Mouse (Mus musculus): ENCODE data around the gene Dclre1b.

Gene Dclre1b

GRCm38 (mm10) chr3:103809799-103810150, 531 bp upstream of the Dclre1b start:
- no peak for DNase-seq

GRCm38 (mm10) chr3:103805671-103806070, 3.6 kb downstream of the Dclre1b start:
- peak; percentile 42 for DNase-seq

- DNase-seq, result peak; percentile 94
These were observed 6.4 kb downstream of the Dclre1b start for GRCm38 (mm10) chr3:103802861-103803260.

- DNase-seq, result peak; percentile 100
These were observed 7.4 kb downstream of the Dclre1b start for GRCm38 (mm10) chr3:103801631-103802531.

- DNase-seq, result peak; percentile 78
These were observed 9.7 kb downstream of the Dclre1b start for GRCm38 (mm10) chr3:103799507-103799906.

GRCm38 (mm10) chr3:103796389-103796788, 12.9 kb downstream of the Dclre1b start:
- DNase-seq, result peak; percentile 18

- peak; percentile 96 for DNase-seq
These were observed 16.7 kb downstream of the Dclre1b start for GRCm38 (mm10) chr3:103792566-103792965.

GRCm38 (mm10) chr3:103792111-103792406, 17.2 kb downstream of the Dclre1b start:
- peak; percentile 86 for DNase-seq

- DNase-seq, result peak; percentile 100
These were observed 17.8 kb downstream of the Dclre1b start, which contains the start of gene Hipk1 for GRCm38 (mm10) chr3:103791230-103792110. TSS of gene Hipk1 (minus strand) at chr3:103791563.

GRCm38 (mm10) chr3:103790346-103791145, 18.7 kb downstream of the Dclre1b start:
- DNase-seq, result peak; percentile 94

- DNase-seq, result peak; percentile 97
These were observed 19.3 kb downstream of the Dclre1b start for GRCm38 (mm10) chr3:103789891-103790345.

GRCm38 (mm10) chr3:103789096-103789495, 20.1 kb downstream of the Dclre1b start:
- DNase-seq, result no peak

GRCm38 (mm10) chr3:103787225-103787624, 22.0 kb downstream of the Dclre1b start:
- DNase-seq, result peak; percentile 89

- DNase-seq, result peak; percentile 43
These were observed 26.2 kb downstream of the Dclre1b start for GRCm38 (mm10) chr3:103782844-103783609.

- DNase-seq, result peak; percentile 66
These were observed 28.5 kb downstream of the Dclre1b start for GRCm38 (mm10) chr3:103780777-103781176.

- peak; percentile 68 for DNase-seq
These were observed 29.0 kb downstream of the Dclre1b start for GRCm38 (mm10) chr3:103780271-103780670.

- peak; percentile 58 for DNase-seq
These were observed 30.1 kb downstream of the Dclre1b start for GRCm38 (mm10) chr3:103779183-103779582.

GRCm38 (mm10) chr3:103778660-103779059, 30.6 kb downstream of the Dclre1b start:
- peak; percentile 78 for DNase-seq

- peak; percentile 74 for DNase-seq
These were observed 31.3 kb downstream of the Dclre1b start for GRCm38 (mm10) chr3:103777940-103778339.

- DNase-seq, result peak; percentile 85
These were observed 35.2 kb downstream of the Dclre1b start for GRCm38 (mm10) chr3:103774009-103774408.

- DNase-seq, result peak; percentile 81
These were observed 35.7 kb downstream of the Dclre1b start for GRCm38 (mm10) chr3:103773508-103773907.

- DNase-seq, result peak; percentile 90
These were observed 36.4 kb downstream of the Dclre1b start for GRCm38 (mm10) chr3:103772846-103773245.

Measured in heart, adult 11 months (tissue).